Mouse (Mus musculus): ENCODE data around the gene Mpi. TPM values are rescaled to one million over a fixed set of nuclear protein-coding genes. Genes with fewer than 3 reads are reported as not detected.
A peak's percentile ranks its signal among the peaks of the same experiment; 100 is the strongest.

Mpi gene
- 54.6 and 57.2 TPM in 2 replicates for polyA plus RNA-seq (2015; fragmentation: Nextera tagmentation; extraction: Ambion mirVana)

GRCm38 (mm10) chr9:57552139-57552887 lies at the start of gene Mpi:
Gene Mpi (minus strand): TSS chr9:57552763.
- under 1% methylated on average over 28 of the region's 28 CpGs for WGBS
- peak; percentile 59 for ATAC-seq (ENCODE audit: low FRiP score, low TSS enrichment)
- no peak within 1 kb of the TSS for H3K27ac ChIP-seq (ENCODE audit: low read length)
- no peaks in the 10 kb centered on the region for H3K9me3 ChIP-seq (ENCODE audit: low read length)
- H3K4me2 ChIP-seq (replicated peaks; ENCODE audit: low read depth, low read length): peak within 1 kb of the TSS; percentile 73
- H3K36me3 ChIP-seq (ENCODE audit: insufficient read depth, low read length): peaks cover 23% of the 10 kb centered on the region
- H3K9ac ChIP-seq (replicated peaks; ENCODE audit: low read length): peak within 1 kb of the TSS; percentile 83
- H3K4me1 ChIP-seq (ENCODE audit: insufficient read depth, low read length): peaks cover 12% of the 10 kb centered on the region
- no peaks in the 10 kb centered on the region for H3K27me3 ChIP-seq (ENCODE audit: insufficient read depth, low read length)
- peak within 1 kb of the TSS; percentile 79 for H3K4me3 ChIP-seq (ENCODE audit: low read length)

GRCm38 (mm10) chr9:57602098-57602497 lies 49.5 kb upstream of the Mpi start:
- Histone ChIP-seq H3K9me3 (ENCODE audit: low read length) (no peaks in the 10 kb centered on the region), H3K36me3 (ENCODE audit: insufficient read depth, low read length) (no peaks in the 10 kb centered on the region), H3K4me2 (replicated peaks; ENCODE audit: low read depth, low read length) (no peak overlapping the region), H3K27me3 (ENCODE audit: insufficient read depth, low read length) (peaks cover 4% of the 10 kb centered on the region; the same call in 1 of the 2 replicates), H3K9ac (replicated peaks; ENCODE audit: low read length) (no peak overlapping the region), H3K4me1 (ENCODE audit: insufficient read depth, low read length) (peaks cover 36% of the 10 kb centered on the region), H3K4me3 (ENCODE audit: low read length) (no peak overlapping the region), H3K27ac (ENCODE audit: low read length) (no peak overlapping the region)
- WGBS: 56% methylated on average over 8 of the region's 8 CpGs
- no peak for ATAC-seq (ENCODE audit: low FRiP score, low TSS enrichment)

GRCm38 (mm10) chr9:57601353-57601706 lies 48.8 kb upstream of the Mpi start:
- H3K9me3 ChIP-seq (ENCODE audit: low read length): no peaks in the 10 kb centered on the region
- H3K27me3 ChIP-seq (ENCODE audit: insufficient read depth, low read length): peaks cover 4% of the 10 kb centered on the region; the same call in 1 of the 2 replicates
- H3K36me3 ChIP-seq (ENCODE audit: insufficient read depth, low read length): no peaks in the 10 kb centered on the region
- H3K9ac ChIP-seq (replicated peaks; ENCODE audit: low read length): no peak overlapping the region
- no peak overlapping the region for H3K4me3 ChIP-seq (ENCODE audit: low read length)
- no peak overlapping the region for H3K4me2 ChIP-seq (replicated peaks; ENCODE audit: low read depth, low read length)
- no peak for ATAC-seq (ENCODE audit: low FRiP score, low TSS enrichment)
- H3K4me1 ChIP-seq (ENCODE audit: insufficient read depth, low read length): peaks cover 33% of the 10 kb centered on the region
- 33% methylated on average over 2 of the region's 2 CpGs for WGBS
- H3K27ac ChIP-seq (ENCODE audit: low read length): no peak overlapping the region

- Histone ChIP-seq H3K9ac (replicated peaks; ENCODE audit: low read length) (no peak overlapping the region), H3K4me1 (ENCODE audit: insufficient read depth, low read length) (peaks cover 31% of the 10 kb centered on the region), H3K4me3 (ENCODE audit: low read length) (no peak overlapping the region), H3K4me2 (replicated peaks; ENCODE audit: low read depth, low read length) (no peak overlapping the region), H3K9me3 (ENCODE audit: low read length) (no peaks in the 10 kb centered on the region), H3K27me3 (ENCODE audit: insufficient read depth, low read length) (peaks cover 3% of the 10 kb centered on the region; the same call in 1 of the 2 replicates), H3K36me3 (ENCODE audit: insufficient read depth, low read length) (no peaks in the 10 kb centered on the region), H3K27ac (ENCODE audit: low read length) (no peak overlapping the region)
- ATAC-seq (ENCODE audit: low FRiP score, low TSS enrichment): peak; percentile 39; the same call in 1 of the 2 replicates
- WGBS: 3% methylated on average over 3 of the region's 3 CpGs
Observed at GRCm38 (mm10) chr9:57600620-57601352, 48.2 kb upstream of the Mpi start.

GRCm38 (mm10) chr9:57598851-57599563 lies 46.4 kb upstream of the Mpi start:
- H3K4me1 ChIP-seq (ENCODE audit: insufficient read depth, low read length): peaks cover 33% of the 10 kb centered on the region
- 48% methylated on average over 8 of the region's 8 CpGs for WGBS
- no peak overlapping the region for H3K4me3 ChIP-seq (ENCODE audit: low read length)
- ATAC-seq (ENCODE audit: low FRiP score, low TSS enrichment): peak; percentile 46
- H3K4me2 ChIP-seq (replicated peaks; ENCODE audit: low read depth, low read length): no peak overlapping the region
- H3K9me3 ChIP-seq (ENCODE audit: low read length): no peaks in the 10 kb centered on the region
- H3K27ac ChIP-seq (ENCODE audit: low read length): no peak overlapping the region
- no peaks in the 10 kb centered on the region for H3K27me3 ChIP-seq (ENCODE audit: insufficient read depth, low read length)
- no peak overlapping the region for H3K9ac ChIP-seq (replicated peaks; ENCODE audit: low read length)
- H3K36me3 ChIP-seq (ENCODE audit: insufficient read depth, low read length): peaks cover 13% of the 10 kb centered on the region

- peaks cover 40% of the 10 kb centered on the region for H3K4me1 ChIP-seq (ENCODE audit: insufficient read depth, low read length)
- no peaks in the 10 kb centered on the region for H3K27me3 ChIP-seq (ENCODE audit: insufficient read depth, low read length)
- H3K9ac ChIP-seq (replicated peaks; ENCODE audit: low read length): no peak overlapping the region
- H3K4me3 ChIP-seq (ENCODE audit: low read length): no peak overlapping the region
- ATAC-seq (ENCODE audit: low FRiP score, low TSS enrichment): peak; percentile 13; the same call in 1 of the 2 replicates
- H3K36me3 ChIP-seq (ENCODE audit: insufficient read depth, low read length): peaks cover 16% of the 10 kb centered on the region
- 21% methylated on average over 4 of the region's 4 CpGs for WGBS
- H3K4me2 ChIP-seq (replicated peaks; ENCODE audit: low read depth, low read length): no peak overlapping the region
- no peak overlapping the region for H3K27ac ChIP-seq (ENCODE audit: low read length)
- no peaks in the 10 kb centered on the region for H3K9me3 ChIP-seq (ENCODE audit: low read length)
Observed at GRCm38 (mm10) chr9:57597929-57598382, 45.4 kb upstream of the Mpi start.

- Histone ChIP-seq H3K9ac (replicated peaks; ENCODE audit: low read length) (0 out of 2 replicates have a peak overlapping the region, but pooled peaks have one; percentile 4), H3K27ac (ENCODE audit: low read length) (no peak overlapping the region), H3K4me3 (ENCODE audit: low read length) (no peak overlapping the region), H3K27me3 (ENCODE audit: insufficient read depth, low read length) (no peaks in the 10 kb centered on the region), H3K4me2 (replicated peaks; ENCODE audit: low read depth, low read length) (no peak overlapping the region), H3K9me3 (ENCODE audit: low read length) (no peaks in the 10 kb centered on the region), H3K36me3 (ENCODE audit: insufficient read depth, low read length) (peaks cover 19% of the 10 kb centered on the region), H3K4me1 (ENCODE audit: insufficient read depth, low read length) (peaks cover 40% of the 10 kb centered on the region)
- no peak for ATAC-seq (ENCODE audit: low FRiP score, low TSS enrichment)
- 82% methylated on average over 8 of the region's 8 CpGs for WGBS
Observed at GRCm38 (mm10) chr9:57597265-57597664, 44.7 kb upstream of the Mpi start.

GRCm38 (mm10) chr9:57594174-57594509 lies 41.6 kb upstream of the Mpi start:
- no peaks in the 10 kb centered on the region for H3K9me3 ChIP-seq (ENCODE audit: low read length)
- peaks cover 35% of the 10 kb centered on the region for H3K4me1 ChIP-seq (ENCODE audit: insufficient read depth, low read length)
- no peak overlapping the region for H3K4me3 ChIP-seq (ENCODE audit: low read length)
- no peak overlapping the region for H3K27ac ChIP-seq (ENCODE audit: low read length)
- peaks cover 19% of the 10 kb centered on the region for H3K36me3 ChIP-seq (ENCODE audit: insufficient read depth, low read length)
- ATAC-seq (ENCODE audit: low FRiP score, low TSS enrichment): peak; percentile 5; the same call in 1 of the 2 replicates
- 49% methylated on average over 9 of the region's 9 CpGs for WGBS
- no peak overlapping the region for H3K9ac ChIP-seq (replicated peaks; ENCODE audit: low read length)
- no peaks in the 10 kb centered on the region for H3K27me3 ChIP-seq (ENCODE audit: insufficient read depth, low read length)
- no peak overlapping the region for H3K4me2 ChIP-seq (replicated peaks; ENCODE audit: low read depth, low read length)

- Histone ChIP-seq H3K4me3 (ENCODE audit: low read length) (no peak overlapping the region), H3K4me2 (replicated peaks; ENCODE audit: low read depth, low read length) (no peak overlapping the region), H3K36me3 (ENCODE audit: insufficient read depth, low read length) (peaks cover 19% of the 10 kb centered on the region), H3K9ac (replicated peaks; ENCODE audit: low read length) (no peak overlapping the region), H3K4me1 (ENCODE audit: insufficient read depth, low read length) (peaks cover 35% of the 10 kb centered on the region), H3K27me3 (ENCODE audit: insufficient read depth, low read length) (no peaks in the 10 kb centered on the region), H3K27ac (ENCODE audit: low read length) (no peak overlapping the region), H3K9me3 (ENCODE audit: low read length) (no peaks in the 10 kb centered on the region)
- ATAC-seq (ENCODE audit: low FRiP score, low TSS enrichment): peak; percentile 28
- WGBS: 35% methylated on average over 12 of the region's 12 CpGs
Observed at GRCm38 (mm10) chr9:57593454-57594173, 41.1 kb upstream of the Mpi start.
